Mouse (Mus musculus) heart, adult 2 months (tissue): Measurements from ENCODE around the gene Etv5.

ENCODE experiments used
- CTCF ChIP-seq: fragments of 200-600 bp; IDR thresholded peaks from 2 replicates; pipeline ENCODE4 v1.8.1; 2022; ENCODE audit warnings: antibody characterized with exemption, mild to moderate bottlenecking, moderate library complexity
- EP300 ChIP-seq: fragments of 200-500 bp; IDR thresholded peaks from 2 replicates; pipeline ENCODE4 v1.6.1; 2011; ENCODE audit warnings: low read depth, low read length, control low read depth; ENCODE audit not compliant: insufficient read depth
- POLR2A ChIP-seq: fragments of 200-500 bp; IDR thresholded peaks from 2 replicates; pipeline ENCODE4 v1.6.1; 2011; ENCODE audit warnings: mild to moderate bottlenecking, low read depth, low read length, control low read depth; ENCODE audit not compliant: insufficient read depth

DNA sequence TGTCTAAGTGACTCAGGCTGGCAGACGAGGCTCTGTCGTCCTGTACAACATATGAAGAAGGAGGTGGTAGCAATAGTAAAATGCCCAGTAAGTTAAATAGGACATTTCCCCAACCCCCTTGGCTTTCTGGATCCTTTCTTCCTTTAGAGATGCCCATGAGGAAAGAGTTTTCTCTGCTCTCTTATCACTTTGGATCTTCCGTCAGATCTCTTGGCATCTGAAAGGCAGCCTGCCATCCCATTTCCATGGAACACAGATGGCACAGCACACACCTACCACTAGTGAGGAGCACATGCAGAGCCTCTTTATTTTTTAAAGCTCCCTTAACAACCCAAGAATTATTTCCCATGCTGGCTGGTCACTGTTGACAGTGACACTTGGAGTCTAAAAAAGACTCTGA is 22.7 kb upstream of the Etv5 start:
- no peak for TF ChIP-seq CTCF
- no peak for TF ChIP-seq POLR2A
- no peak for TF ChIP-seq EP300
